Mouse (Mus musculus) cerebellum, adult 2 months (tissue): ENCODE data around the gene Micall1.

Source experiments
- CTCF ChIP-seq: fragments of 200-500 bp; IDR thresholded peaks from 2 replicates; pipeline ENCODE4 v1.5.1; 2011; ENCODE audit warnings: low read depth, mild to moderate bottlenecking, control low read depth, low read length, moderate library complexity, borderline replicate concordance; ENCODE audit not compliant: insufficient read depth
- POLR2A ChIP-seq: fragments of 200-500 bp; IDR thresholded peaks from 2 replicates; pipeline ENCODE4 v1.6.1; 2011; ENCODE audit warnings: low read length, control low read depth, borderline replicate concordance; ENCODE audit not compliant: insufficient read depth

DNA sequence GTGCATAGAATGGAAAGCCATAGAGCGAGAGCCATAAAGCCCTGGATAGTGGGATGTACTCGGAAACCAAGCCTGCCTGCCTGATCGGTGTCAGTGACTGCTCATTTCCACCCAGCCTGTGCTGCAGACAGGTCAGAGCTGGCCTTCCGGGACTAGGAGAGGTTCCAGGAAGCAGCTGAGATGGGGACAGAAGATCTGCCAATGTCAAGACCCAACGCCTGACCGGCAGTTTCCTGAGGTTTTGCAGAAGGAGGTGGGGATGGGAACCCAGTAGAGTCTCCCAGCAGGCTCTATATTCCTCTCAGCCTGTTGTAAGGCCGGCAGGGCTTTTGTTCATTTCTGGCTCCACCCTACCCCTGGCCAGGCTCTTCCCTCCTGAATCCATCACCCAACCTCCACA is 9.8 kb upstream of the Micall1 start:
- no peak for TF ChIP-seq CTCF
- TF ChIP-seq POLR2A = no peak
